ENCODE assay signal across 8 mouse cellular contexts in the genomic region with DNA sequence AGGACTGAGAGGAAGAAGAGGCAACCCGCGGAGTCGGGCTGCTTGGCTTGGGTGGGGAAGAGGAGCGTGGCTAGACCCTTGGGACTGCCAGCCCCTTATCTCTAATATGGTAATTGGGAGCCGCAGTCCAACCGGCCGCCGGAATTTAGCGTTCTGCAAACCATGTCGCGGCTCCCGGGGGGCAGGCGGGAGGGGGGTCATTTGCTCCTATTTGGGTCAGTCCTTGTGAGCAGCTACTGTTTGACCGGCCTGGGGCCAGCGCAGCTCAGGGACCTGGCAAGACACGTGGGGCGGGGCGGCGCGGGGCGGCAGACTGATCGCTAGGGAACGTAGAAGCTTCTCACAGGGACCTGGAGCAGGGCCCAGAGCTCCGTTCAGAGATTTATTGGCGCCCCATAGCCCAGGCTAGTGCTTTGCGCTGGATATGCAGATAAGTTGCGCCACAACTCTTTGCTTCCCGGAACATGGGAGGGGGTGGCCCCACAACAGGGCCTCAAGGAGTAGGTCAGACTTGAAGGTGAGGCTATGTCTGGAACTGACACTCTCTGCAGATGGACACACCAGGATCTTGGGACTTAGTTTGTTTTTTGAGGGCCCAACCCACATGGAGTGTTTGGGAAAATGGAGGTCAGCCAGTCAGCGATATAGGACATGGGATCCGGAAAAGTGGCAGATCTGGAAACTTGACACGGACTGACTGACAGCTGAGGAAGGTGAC. TPM values are rescaled to one million over a fixed set of nuclear protein-coding genes. Genes with fewer than 3 reads are reported as not detected.
DNase-seq lines count a peak whose midpoint lies in the region; ATAC-seq lines count a peak whose summit lies in the region.

No protein-coding gene starts in this region.

- peak overlapping the region; percentile 52 for H3K4me3 ChIP-seq in intestine, embryonic 14.5 days (ENCODE audit: low read depth, low read length)
- H3K4me3 ChIP-seq in limb, embryonic 10.5 days = peak overlapping the region; percentile 62
- peak overlapping the region; percentile 72 for H3K4me3 ChIP-seq in midbrain, embryonic 10.5 days

- H3K9me3 ChIP-seq in intestine, embryonic 14.5 days (ENCODE audit: control insufficient read depth, low read length) = no peaks in the 10 kb centered on the region
- no peaks in the 10 kb centered on the region for H3K9me3 ChIP-seq in limb, embryonic 10.5 days (replicated peaks)
- no peaks in the 10 kb centered on the region for H3K9me3 ChIP-seq in midbrain, embryonic 10.5 days (replicated peaks)

- H3K27ac ChIP-seq in intestine, embryonic 14.5 days (ENCODE audit: low read depth) = peak overlapping the region; percentile 92
- peak overlapping the region; percentile 89 for H3K27ac ChIP-seq in limb, embryonic 10.5 days
- H3K27ac ChIP-seq in midbrain, embryonic 10.5 days (replicated peaks) = peak overlapping the region; percentile 97

- H3K27me3 ChIP-seq in intestine, embryonic 14.5 days (replicated peaks; ENCODE audit: control insufficient read depth, insufficient read depth, low read length) = no peaks in the 10 kb centered on the region
- no peaks in the 10 kb centered on the region for H3K27me3 ChIP-seq in limb, embryonic 10.5 days (ENCODE audit: low read depth, poor library complexity, severe bottlenecking)
- no peaks in the 10 kb centered on the region for H3K27me3 ChIP-seq in midbrain, embryonic 10.5 days (ENCODE audit: low read depth, poor library complexity, severe bottlenecking)

- H3K4me2 ChIP-seq in intestine, embryonic 14.5 days (ENCODE audit: low read length) = peak overlapping the region; percentile 94

- intact Hi-C loops in gastrocnemius, postnatal 36 days (cut with DNase I) = no loop called here

- peaks cover 45% of the 10 kb centered on the region for H3K36me3 ChIP-seq in intestine, embryonic 14.5 days (ENCODE audit: control insufficient read depth, insufficient read depth, low read length)
- H3K36me3 ChIP-seq in limb, embryonic 10.5 days = peaks cover 32% of the 10 kb centered on the region
- H3K36me3 ChIP-seq in midbrain, embryonic 10.5 days = peaks cover 31% of the 10 kb centered on the region

- H3K9ac ChIP-seq in intestine, embryonic 14.5 days (ENCODE audit: low read length) = peak overlapping the region; percentile 61

- WGBS in intestine, embryonic 14.5 days = 2% methylated on average over 31 of the region's 31 CpGs
- 3% methylated on average over 31 of the region's 31 CpGs for WGBS in limb, embryonic 10.5 days
- 4% methylated on average over 31 of the region's 31 CpGs for WGBS in midbrain, embryonic 10.5 days

- ATAC-seq in intestine, embryonic 14.5 days (replicated peaks; ENCODE audit: low FRiP score, low TSS enrichment, low read depth) = peak; percentile 33
- ATAC-seq in activated CD4-positive, CD25-positive, alpha-beta regulatory T cell, adult 4 months = no peak

- peaks cover 20% of the 10 kb centered on the region for H3K4me1 ChIP-seq in intestine, embryonic 14.5 days (replicated peaks; ENCODE audit: control insufficient read depth, insufficient read depth, low read length)
- H3K4me1 ChIP-seq in limb, embryonic 10.5 days = peaks cover 33% of the 10 kb centered on the region
- peaks cover 33% of the 10 kb centered on the region for H3K4me1 ChIP-seq in midbrain, embryonic 10.5 days

- peak; percentile 78 to 83 for DNase-seq in adrenal gland, adult 18-20 months (ENCODE audit: low spot score in 2 of 2)
- peak; percentile 26 for DNase-seq in embryo, embryonic 11.5 days (ENCODE audit: low read depth, low spot score)
- peak; percentile 79 to 87 for DNase-seq in gastrocnemius, postnatal 36 days
- peak; percentile 86 for DNase-seq in intestine, embryonic 14.5 days (ENCODE audit: low spot score)
- DNase-seq in limb, embryonic 10.5 days (ENCODE audit: low spot score) = peak; percentile 72
- DNase-seq in midbrain, embryonic 10.5 days (ENCODE audit: low spot score) = peak; percentile 69
- DNase-seq in skeletal muscle tissue, adult 2 months (ENCODE audit: low read depth, low spot score) = peak; percentile 87

RNA-seq across cellular contexts. Expression of gene Gpr137, which starts 9.9 kb away (rescaled TPM):
- total RNA-seq in adrenal gland, adult 18-20 months (2021) = 10 to 100 TPM; 56.4 to 56.8 TPM
- total RNA-seq in gastrocnemius, postnatal 36 days (2021) = 1 to 10 TPM; 9.4 to 9.7 TPM
- 20.2 and 21.8 TPM in 2 replicates for polyA plus RNA-seq in intestine, embryonic 14.5 days (2014; fragmentation: Nextera tagmentation; extraction: Ambion mirVana)
- 21.6 and 24.4 TPM in 2 replicates for polyA plus RNA-seq in limb, embryonic 10.5 days (2016; fragmentation: Nextera tagmentation; extraction: Ambion mirVana)
- 29.5 and 33.9 TPM in 2 replicates for polyA plus RNA-seq in midbrain, embryonic 10.5 days (2016; fragmentation: Nextera tagmentation; extraction: Ambion mirVana)
- polyA plus RNA-seq in activated CD4-positive, CD25-positive, alpha-beta regulatory T cell, adult 4 months (2017; shearing (Covaris generic)) = 10 to 100 TPM in 1 of 2 experiments, 1 to 10 TPM in 1; 9.8 to 11.5 TPM

RNA-seq across cellular contexts. Expression of gene Bad, which starts 10.5 kb away (rescaled TPM):
- total RNA-seq in adrenal gland, adult 18-20 months (2021) = 10 to 100 TPM; 45.5 to 46.0 TPM
- total RNA-seq in gastrocnemius, postnatal 36 days (2021) = 10 to 100 TPM; 10.7 to 14.1 TPM
- 58.1 and 63.5 TPM in 2 replicates for polyA plus RNA-seq in intestine, embryonic 14.5 days (2014; fragmentation: Nextera tagmentation; extraction: Ambion mirVana)
- 51.8 and 55.3 TPM in 2 replicates for polyA plus RNA-seq in limb, embryonic 10.5 days (2016; fragmentation: Nextera tagmentation; extraction: Ambion mirVana)
- 66.6 and 69.8 TPM in 2 replicates for polyA plus RNA-seq in midbrain, embryonic 10.5 days (2016; fragmentation: Nextera tagmentation; extraction: Ambion mirVana)
- polyA plus RNA-seq in activated CD4-positive, CD25-positive, alpha-beta regulatory T cell, adult 4 months (2017; shearing (Covaris generic)) = 10 to 100 TPM; 42.6 to 60.5 TPM

RNA-seq across cellular contexts. Expression of gene Kcnk4, which starts 17.8 kb away (rescaled TPM):
- total RNA-seq in adrenal gland, adult 18-20 months (2021) = under 1 TPM; 0.23 to 0.35 TPM
- total RNA-seq in gastrocnemius, postnatal 36 days (2021) = not detected
- polyA plus RNA-seq in intestine, embryonic 14.5 days (2014; fragmentation: Nextera tagmentation; extraction: Ambion mirVana) = 0.22 TPM in 1 of 2 replicates, not detected in the other
- 0.11 TPM in 1 of 2 replicates, not detected in the other for polyA plus RNA-seq in limb, embryonic 10.5 days (2016; fragmentation: Nextera tagmentation; extraction: Ambion mirVana)
- polyA plus RNA-seq in midbrain, embryonic 10.5 days (2016; fragmentation: Nextera tagmentation; extraction: Ambion mirVana) = 0.11 TPM in 1 of 2 replicates, not detected in the other
- not detected for polyA plus RNA-seq in activated CD4-positive, CD25-positive, alpha-beta regulatory T cell, adult 4 months (2017; shearing (Covaris generic))

RNA-seq across cellular contexts. Expression of gene Ppp1r14b, which starts 22.6 kb away (rescaled TPM):
- 100 to 1,000 TPM; 160 to 199 TPM for total RNA-seq in adrenal gland, adult 18-20 months (2021)
- 100 to 1,000 TPM; 105 to 128 TPM for total RNA-seq in gastrocnemius, postnatal 36 days (2021)
- polyA plus RNA-seq in intestine, embryonic 14.5 days (2014; fragmentation: Nextera tagmentation; extraction: Ambion mirVana) = 111 and 199 TPM in 2 replicates
- polyA plus RNA-seq in limb, embryonic 10.5 days (2016; fragmentation: Nextera tagmentation; extraction: Ambion mirVana) = 245 and 281 TPM in 2 replicates
- polyA plus RNA-seq in midbrain, embryonic 10.5 days (2016; fragmentation: Nextera tagmentation; extraction: Ambion mirVana) = 90.8 and 116 TPM in 2 replicates
- 10 to 100 TPM; 14.2 to 26.1 TPM for polyA plus RNA-seq in activated CD4-positive, CD25-positive, alpha-beta regulatory T cell, adult 4 months (2017; shearing (Covaris generic))

RNA-seq across cellular contexts. Expression of gene Plcb3, which starts 24.1 kb away (rescaled TPM):
- 10 to 100 TPM; 34.1 to 43.9 TPM for total RNA-seq in adrenal gland, adult 18-20 months (2021)
- total RNA-seq in gastrocnemius, postnatal 36 days (2021) = 10 to 100 TPM in 1 of 2 experiments, 1 to 10 TPM in 1; 8.1 to 10.7 TPM
- 123 and 138 TPM in 2 replicates for polyA plus RNA-seq in intestine, embryonic 14.5 days (2014; fragmentation: Nextera tagmentation; extraction: Ambion mirVana)
- 29.2 and 37.8 TPM in 2 replicates for polyA plus RNA-seq in limb, embryonic 10.5 days (2016; fragmentation: Nextera tagmentation; extraction: Ambion mirVana)
- 22.4 and 23.7 TPM in 2 replicates for polyA plus RNA-seq in midbrain, embryonic 10.5 days (2016; fragmentation: Nextera tagmentation; extraction: Ambion mirVana)
- 1 to 10 TPM; 3.2 to 5.1 TPM for polyA plus RNA-seq in activated CD4-positive, CD25-positive, alpha-beta regulatory T cell, adult 4 months (2017; shearing (Covaris generic))

Comparison
In these comparisons a context has a peak if more than half of its experiments do, and no peak if none do; other contexts are left out.
1. DNase-seq: peak in every context shown above with its lines; median percentile 87 in skeletal muscle tissue, adult 2 months; 86 in intestine, embryonic 14.5 days; 83 in gastrocnemius, postnatal 36 days; 80 in adrenal gland, adult 18-20 months; 72 in limb, embryonic 10.5 days; 69 in midbrain, embryonic 10.5 days; 26 in embryo, embryonic 11.5 days.